Mouse (Mus musculus): ENCODE results near the gene Ces1a.

DNA sequence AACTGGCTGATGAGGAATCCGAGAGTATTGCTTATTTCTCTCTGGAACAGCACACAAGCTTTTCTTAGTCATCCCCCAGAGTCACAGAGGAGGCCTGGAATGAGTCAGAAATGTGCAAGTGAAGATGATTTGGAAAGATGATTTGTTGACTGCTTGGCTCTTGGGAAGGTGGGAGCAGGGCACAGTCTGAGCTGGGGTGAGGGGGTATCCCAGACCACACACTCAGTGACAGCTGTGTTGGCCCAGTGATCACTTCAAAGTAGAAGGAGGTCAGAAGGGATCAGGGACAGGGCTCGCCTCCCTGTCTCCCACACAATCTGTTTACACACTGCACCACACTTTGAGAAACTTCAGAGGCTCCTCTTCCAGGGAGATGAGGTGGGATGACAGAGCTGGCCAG, 63.6 kb downstream of the Ces1a start:
- TF ChIP-seq CTCF (IDR thresholded peaks at IDR 0.05; ENCODE audit: low read depth, low read length) (no peak), POLR2A (IDR thresholded peaks at IDR 0.05; ENCODE audit: borderline replicate concordance, low read depth, low read length) (no peak)
